Mouse (Mus musculus): Measurements from ENCODE around the gene Slc8a2. TPM values are rescaled to one million over a fixed set of nuclear protein-coding genes. Genes with fewer than 3 reads are reported as not detected.

The Slc8a2 gene
- polyA plus RNA-seq, 1 experiment: 0.02 TPM

GRCm38 (mm10) chr7:16110158-16110557, 19.5 kb upstream of the Slc8a2 start:
- no peak overlapping the region for H3K4me2 ChIP-seq (ENCODE audit: low read depth)
- no peaks in the 10 kb centered on the region for H3K27me3 ChIP-seq (ENCODE audit: control insufficient read depth, insufficient read depth, insufficient read length)
- peaks cover 14% of the 10 kb centered on the region for H3K79me2 ChIP-seq (ENCODE audit: control insufficient read depth, insufficient read depth)
- no peak overlapping the region for H3K4me3 ChIP-seq
- H3ac ChIP-seq (ENCODE audit: control insufficient read depth, insufficient read length): no peak overlapping the region
- H3K36me3 ChIP-seq (ENCODE audit: control insufficient read depth, insufficient read depth): peaks cover 19% of the 10 kb centered on the region
- TF ChIP-seq REST (IDR thresholded peaks at IDR 0.05; ENCODE audit: insufficient read depth, insufficient read length) (no peak), MYOG (IDR thresholded peaks at IDR 0.05; ENCODE audit: control insufficient read depth in 1 of 3, insufficient read depth in 1 of 3, insufficient read length in 2 of 3, low read depth in 2 of 3) (no peak), TCF12 (IDR thresholded peaks at IDR 0.05; ENCODE audit: insufficient read depth, poor library complexity, severe bottlenecking) (no peak), MYOD1 (IDR thresholded peaks at IDR 0.05; ENCODE audit: control insufficient read depth in 1 of 3, insufficient read length in 2 of 3, low read depth in 2 of 3) (no peak), MAX (IDR thresholded peaks at IDR 0.05; ENCODE audit: low read depth) (no peak), CEBPB (IDR thresholded peaks at IDR 0.05; ENCODE audit: insufficient read depth, poor library complexity, severe bottlenecking) (no peak), POLR2AphosphoS2 (IDR thresholded peaks at IDR 0.05; ENCODE audit: insufficient read length, low read depth) (no peak)

DNA sequence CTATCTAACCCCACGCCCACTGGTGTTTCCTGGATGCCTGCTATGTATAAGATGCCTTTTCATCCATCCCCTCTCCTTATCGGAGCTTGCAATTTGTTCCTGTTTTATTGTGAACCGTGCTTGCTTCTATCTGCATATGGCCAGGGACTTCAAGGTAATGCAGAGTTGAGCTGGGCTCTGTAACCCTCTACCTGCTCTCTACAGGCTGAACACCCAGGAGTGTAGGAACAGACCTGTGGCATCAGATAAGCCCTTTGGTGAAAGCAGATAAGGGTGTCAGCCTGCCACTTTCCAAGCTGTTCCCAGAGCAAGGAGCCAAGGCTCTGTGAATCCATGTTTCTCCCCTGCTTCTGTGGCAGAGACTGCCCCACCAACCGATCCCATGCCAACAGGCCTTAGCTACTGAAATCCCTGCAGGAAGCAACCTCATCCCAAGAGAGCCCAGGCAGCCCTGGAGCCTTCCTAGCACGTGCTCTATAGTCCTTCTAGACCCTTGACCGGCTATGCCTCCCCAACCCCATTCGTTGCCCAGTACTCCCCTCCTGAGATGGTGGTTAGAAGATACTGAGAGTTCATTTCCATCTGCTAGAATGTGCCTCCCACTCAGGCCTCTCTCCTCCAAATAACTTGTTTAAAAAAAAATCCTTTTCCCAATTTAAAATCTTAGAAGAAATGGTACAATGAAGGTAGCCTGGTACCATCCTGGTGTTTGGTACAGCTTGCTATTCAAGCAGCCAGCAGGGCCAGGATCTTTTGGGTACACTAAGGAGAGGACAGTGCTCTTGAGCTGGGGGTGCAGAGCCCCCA, 18.1 kb upstream of the Slc8a2 start:
- Histone ChIP-seq H3K4me2 (ENCODE audit: low read depth) (no peak overlapping the region), H3K36me3 (ENCODE audit: control insufficient read depth, insufficient read depth) (peaks cover 19% of the 10 kb centered on the region), H3K79me2 (ENCODE audit: control insufficient read depth, insufficient read depth) (peaks cover 2% of the 10 kb centered on the region), H3ac (ENCODE audit: control insufficient read depth, insufficient read length) (no peak overlapping the region), H3K4me3 (no peak overlapping the region), H3K27me3 (ENCODE audit: control insufficient read depth, insufficient read depth, insufficient read length) (no peaks in the 10 kb centered on the region)
- TF ChIP-seq SRF (IDR thresholded peaks at IDR 0.05; ENCODE audit: control insufficient read depth, insufficient read length, low read depth) (no peak), POLR2A (IDR thresholded peaks at IDR 0.05; ENCODE audit: insufficient read length, low read depth) (no peak), USF1 (IDR thresholded peaks at IDR 0.05; ENCODE audit: low read depth) (no peak), TCF3 (IDR thresholded peaks at IDR 0.05; ENCODE audit: insufficient read length, low read depth) (no peak), MYOG (IDR thresholded peaks at IDR 0.05; ENCODE audit: control insufficient read depth in 1 of 3, insufficient read depth in 1 of 3, insufficient read length in 2 of 3, low read depth in 2 of 3) (no peak), REST (IDR thresholded peaks at IDR 0.05; ENCODE audit: insufficient read depth, insufficient read length) (no peak), MAX (IDR thresholded peaks at IDR 0.05; ENCODE audit: low read depth) (no peak), POLR2AphosphoS2 (IDR thresholded peaks at IDR 0.05; ENCODE audit: insufficient read length, low read depth) (no peak), TCF12 (IDR thresholded peaks at IDR 0.05; ENCODE audit: insufficient read depth, poor library complexity, severe bottlenecking) (no peak), CEBPB (IDR thresholded peaks at IDR 0.05; ENCODE audit: insufficient read depth, poor library complexity, severe bottlenecking) (no peak), E2F4 (IDR thresholded peaks at IDR 0.05; ENCODE audit: insufficient read depth) (no peak), MYOD1 (IDR thresholded peaks at IDR 0.05; ENCODE audit: control insufficient read depth in 1 of 3, insufficient read length in 2 of 3, low read depth in 2 of 3) (no peak)

- no peaks in the 10 kb centered on the region for H3K79me2 ChIP-seq (ENCODE audit: control insufficient read depth, insufficient read depth)
- H3K4me2 ChIP-seq (ENCODE audit: low read depth): no peak overlapping the region
- H3K36me3 ChIP-seq (ENCODE audit: control insufficient read depth, insufficient read depth): peaks cover 5% of the 10 kb centered on the region
- no peak overlapping the region for H3ac ChIP-seq (ENCODE audit: control insufficient read depth, insufficient read length)
- TF ChIP-seq E2F4 (IDR thresholded peaks at IDR 0.05; ENCODE audit: insufficient read depth) (no peak), REST (IDR thresholded peaks at IDR 0.05; ENCODE audit: insufficient read depth, insufficient read length) (no peak), POLR2AphosphoS2 (IDR thresholded peaks at IDR 0.05; ENCODE audit: insufficient read length, low read depth) (no peak), CEBPB (IDR thresholded peaks at IDR 0.05; ENCODE audit: insufficient read depth, poor library complexity, severe bottlenecking) (no peak), SRF (IDR thresholded peaks at IDR 0.05; ENCODE audit: control insufficient read depth, insufficient read length, low read depth) (no peak), MYOD1 (IDR thresholded peaks at IDR 0.05; ENCODE audit: control insufficient read depth in 1 of 3, insufficient read length in 2 of 3, low read depth in 2 of 3) (no peak), TCF12 (IDR thresholded peaks at IDR 0.05; ENCODE audit: insufficient read depth, poor library complexity, severe bottlenecking) (no peak), POLR2A (IDR thresholded peaks at IDR 0.05; ENCODE audit: insufficient read length, low read depth) (no peak), MYOG (IDR thresholded peaks at IDR 0.05; ENCODE audit: control insufficient read depth in 1 of 3, insufficient read depth in 1 of 3, insufficient read length in 2 of 3, low read depth in 2 of 3) (no peak), MAX (IDR thresholded peaks at IDR 0.05; ENCODE audit: low read depth) (no peak), TCF3 (IDR thresholded peaks at IDR 0.05; ENCODE audit: insufficient read length, low read depth) (no peak), USF1 (IDR thresholded peaks at IDR 0.05; ENCODE audit: low read depth) (no peak)
- H3K4me3 ChIP-seq: no peak overlapping the region
- no peaks in the 10 kb centered on the region for H3K27me3 ChIP-seq (ENCODE audit: control insufficient read depth, insufficient read depth, insufficient read length)
These were observed 13.2 kb upstream of the Slc8a2 start for GRCm38 (mm10) chr7:16116418-16116817.

DNA sequence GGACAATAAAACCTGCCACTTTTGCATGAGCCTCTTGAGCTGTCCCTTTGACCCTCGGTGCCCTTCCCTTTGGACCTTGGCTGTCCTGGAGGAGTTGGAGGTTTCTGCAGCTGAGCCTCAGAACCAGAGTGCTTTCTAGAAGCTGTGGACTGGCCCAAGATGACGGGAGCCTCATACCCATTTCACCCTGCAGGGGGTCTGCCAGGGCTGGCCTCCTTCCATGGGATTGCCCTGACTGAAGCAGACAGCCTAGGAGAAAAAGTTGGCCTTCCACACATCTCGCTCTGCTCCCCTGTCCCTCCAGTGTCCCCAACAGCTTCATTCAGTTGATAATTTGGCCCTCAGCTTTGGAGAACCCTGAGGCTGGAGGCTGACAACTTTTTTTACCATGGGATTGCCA, 12.5 kb upstream of the Slc8a2 start:
- H3K4me3 ChIP-seq: no peak overlapping the region
- TF ChIP-seq USF1 (IDR thresholded peaks at IDR 0.05; ENCODE audit: low read depth) (no peak), REST (IDR thresholded peaks at IDR 0.05; ENCODE audit: insufficient read depth, insufficient read length) (no peak), MYOD1 (IDR thresholded peaks at IDR 0.05; ENCODE audit: control insufficient read depth in 1 of 3, insufficient read length in 2 of 3, low read depth in 2 of 3) (no peak), MAX (IDR thresholded peaks at IDR 0.05; ENCODE audit: low read depth) (no peak), MYOG (IDR thresholded peaks at IDR 0.05; ENCODE audit: control insufficient read depth in 1 of 3, insufficient read depth in 1 of 3, insufficient read length in 2 of 3, low read depth in 2 of 3) (no peak), CEBPB (IDR thresholded peaks at IDR 0.05; ENCODE audit: insufficient read depth, poor library complexity, severe bottlenecking) (no peak), TCF12 (IDR thresholded peaks at IDR 0.05; ENCODE audit: insufficient read depth, poor library complexity, severe bottlenecking) (no peak), SRF (IDR thresholded peaks at IDR 0.05; ENCODE audit: control insufficient read depth, insufficient read length, low read depth) (no peak), TCF3 (IDR thresholded peaks at IDR 0.05; ENCODE audit: insufficient read length, low read depth) (no peak), POLR2AphosphoS2 (IDR thresholded peaks at IDR 0.05; ENCODE audit: insufficient read length, low read depth) (no peak), E2F4 (IDR thresholded peaks at IDR 0.05; ENCODE audit: insufficient read depth) (no peak), POLR2A (IDR thresholded peaks at IDR 0.05; ENCODE audit: insufficient read length, low read depth) (no peak)
- H3K79me2 ChIP-seq (ENCODE audit: control insufficient read depth, insufficient read depth): no peaks in the 10 kb centered on the region
- H3K27me3 ChIP-seq (ENCODE audit: control insufficient read depth, insufficient read depth, insufficient read length): no peaks in the 10 kb centered on the region
- no peak overlapping the region for H3ac ChIP-seq (ENCODE audit: control insufficient read depth, insufficient read length)
- peaks cover 5% of the 10 kb centered on the region for H3K36me3 ChIP-seq (ENCODE audit: control insufficient read depth, insufficient read depth)
- H3K4me2 ChIP-seq (ENCODE audit: low read depth): no peak overlapping the region

Measured in myocyte (in vitro differentiated cells).